Mouse (Mus musculus) naive thymus-derived CD4-positive, alpha-beta T cell, adult 2 months (primary cell): Measurements from ENCODE around the gene Olfr308.
"Not testable (repeated sequence)": the region's sequence is repeated elsewhere in the genome, so short reads cannot be mapped to it uniquely, and the experiment has no call there.

Experiments used
- DNase-seq: peaks from one replicate; pipeline ENCODE4 v3.0.0-alpha.2; 2011; ENCODE audit warnings: low read depth

Gene Olfr308

DNA sequence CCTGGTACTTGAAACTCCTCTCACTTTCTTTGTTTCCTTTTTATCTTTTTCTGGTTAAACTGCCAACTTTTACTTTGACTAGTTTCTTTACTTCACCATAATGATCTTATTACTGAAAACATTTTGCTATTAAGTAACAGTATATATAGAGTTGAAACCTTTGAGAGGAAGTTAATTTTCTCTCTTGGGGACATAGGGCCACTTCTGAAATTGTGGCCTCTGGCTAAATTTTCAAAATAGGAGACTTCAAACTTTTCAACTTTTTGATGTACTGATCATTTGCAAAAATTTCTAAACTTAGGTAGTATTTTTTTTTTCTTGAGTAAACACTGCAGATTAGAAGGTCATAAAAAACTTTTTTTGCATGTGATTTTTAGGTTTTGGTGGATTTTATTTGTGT, at the start of gene Olfr308:
Gene Olfr308 (minus strand): TSS at position 101 of the 400 bp plus-strand sequence.
- no peak for DNase-seq

DNA sequence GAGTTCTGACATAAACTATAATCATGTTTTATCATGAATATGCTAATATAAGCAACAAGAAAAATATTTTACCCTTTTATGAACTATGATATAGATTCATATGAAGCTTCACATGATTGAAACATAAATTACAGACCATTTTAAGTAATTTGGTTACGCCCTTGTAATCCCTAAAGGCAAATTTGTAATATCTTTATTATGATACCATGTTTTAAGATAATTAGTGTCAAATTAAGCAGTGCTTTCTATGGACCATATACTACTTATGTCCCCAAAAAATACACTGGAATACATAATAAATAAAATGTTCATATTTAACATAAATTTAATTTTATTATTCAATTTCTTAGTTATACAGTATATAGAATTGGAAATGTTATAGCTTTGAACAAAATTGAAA, 41.4 kb upstream of the Olfr308 start, which contains the start of gene Olfr305:
Gene Olfr305 (minus strand): TSS at position 101 of the 400 bp plus-strand sequence.
- DNase-seq: no peak

DNA sequence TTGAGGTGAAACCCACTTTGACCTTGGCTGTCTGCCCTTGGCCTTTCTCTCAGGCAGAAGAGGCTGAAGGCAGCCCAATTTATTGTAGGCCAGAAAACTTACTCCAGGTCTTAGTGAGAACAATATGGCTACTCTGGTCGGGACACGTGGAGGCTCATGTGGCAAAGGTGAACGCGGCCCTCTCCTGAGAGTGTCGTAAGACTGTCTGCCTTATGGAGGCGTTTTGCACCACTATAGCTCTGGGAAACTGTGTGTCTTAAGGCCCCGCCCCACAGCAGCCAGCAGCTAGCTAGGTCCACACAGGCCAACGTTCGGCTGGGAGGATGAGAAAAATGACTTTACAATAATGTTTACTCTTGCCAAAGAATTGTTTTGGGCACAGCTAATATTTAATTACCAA, 20.9 kb upstream of the Olfr308 start:
- DNase-seq: not testable (repeated sequence)

DNA sequence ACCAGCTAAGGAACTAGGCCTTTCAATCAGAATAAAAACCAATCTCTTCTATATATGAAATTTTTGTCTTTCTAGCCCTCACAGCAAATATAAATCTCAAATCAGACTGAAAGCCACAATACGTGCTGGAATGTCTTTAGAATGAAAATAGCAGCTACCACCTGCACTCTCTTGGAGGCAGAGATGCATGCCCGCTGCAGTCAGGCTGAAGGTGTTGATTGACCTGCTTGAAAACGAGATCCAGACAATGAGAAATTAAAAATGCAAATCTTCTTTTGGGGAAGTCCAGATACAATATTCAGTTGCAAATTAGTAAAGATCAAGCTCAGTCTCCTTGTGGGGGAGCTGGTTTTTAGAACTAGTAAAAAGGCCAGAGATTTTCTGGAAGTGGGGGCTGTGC, 18.8 kb upstream of the Olfr308 start:
- no peak for DNase-seq

DNA sequence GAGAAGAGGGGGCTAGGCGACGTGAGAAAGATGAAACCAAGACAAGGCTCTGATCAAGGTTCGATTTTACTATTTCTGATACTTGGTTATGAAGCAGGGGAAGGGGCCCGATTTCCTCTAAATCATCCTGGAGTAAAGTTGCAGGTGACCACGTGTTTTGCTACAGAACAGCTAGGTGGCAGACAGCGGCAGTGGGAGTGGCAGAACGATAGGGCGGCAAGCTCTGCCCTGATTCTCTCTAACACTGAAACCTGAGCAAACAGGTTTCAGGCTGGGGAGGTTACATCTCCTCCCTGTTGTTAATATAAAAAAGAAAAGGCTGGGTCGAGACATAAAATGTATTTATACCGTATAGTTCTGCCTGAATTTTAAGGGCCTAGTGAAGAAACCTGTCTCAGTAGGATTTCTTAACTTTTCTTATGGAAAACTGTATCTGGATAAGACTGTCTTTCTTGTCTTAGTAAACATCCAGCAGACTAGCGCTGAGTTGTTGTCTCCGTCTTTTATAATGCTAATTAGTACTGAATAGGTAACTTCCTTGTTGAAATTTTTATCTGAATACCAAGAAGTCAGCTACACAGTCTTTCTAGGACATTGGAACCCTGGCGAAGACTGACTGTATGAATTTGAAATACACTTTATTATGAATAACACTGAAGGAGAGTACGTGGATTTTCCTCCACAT, 17.6 kb upstream of the Olfr308 start:
- DNase-seq: no peak

DNA sequence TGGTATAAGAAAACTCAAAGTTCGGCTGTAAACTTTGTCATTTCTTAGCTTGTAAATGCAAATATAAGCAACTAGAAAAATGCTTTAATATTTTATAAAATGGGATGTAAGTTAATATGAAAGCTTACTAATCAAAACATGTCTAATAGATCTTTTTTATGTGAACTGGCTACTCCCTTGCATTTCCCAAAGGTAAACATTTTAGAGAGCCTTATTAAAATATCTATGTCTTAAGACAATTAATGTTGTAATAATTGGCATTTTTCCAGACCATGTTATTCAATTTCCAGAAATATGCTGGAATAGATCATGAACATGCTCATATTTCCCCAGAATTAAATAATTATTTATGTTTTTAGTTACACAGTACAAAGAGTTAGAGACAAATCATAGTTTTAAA, 12.1 kb upstream of the Olfr308 start, which contains the start of gene Olfr307:
Gene Olfr307 (minus strand): TSS at position 101 of the 400 bp plus-strand sequence.
- DNase-seq: no peak

DNA sequence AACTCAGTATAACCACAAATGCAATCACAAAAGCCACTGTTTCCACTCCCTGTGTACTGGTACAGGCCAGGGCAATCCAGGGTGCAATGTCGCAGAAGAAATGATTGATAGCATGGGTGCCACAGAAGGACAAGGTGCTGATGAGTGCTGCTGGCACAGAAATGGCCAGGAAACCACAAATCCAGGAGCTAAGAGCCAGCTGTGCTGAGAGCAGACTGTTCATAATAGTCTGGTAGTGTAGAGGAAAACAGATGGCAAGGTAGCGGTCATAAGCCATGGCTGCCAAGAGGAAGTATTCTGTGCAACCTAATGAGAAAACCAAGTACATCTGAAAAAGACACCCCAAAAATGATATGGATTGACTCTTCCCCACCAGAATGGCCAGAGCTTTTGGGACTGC, 4.1 kb downstream of the Olfr308 start:
- no peak for DNase-seq

DNA sequence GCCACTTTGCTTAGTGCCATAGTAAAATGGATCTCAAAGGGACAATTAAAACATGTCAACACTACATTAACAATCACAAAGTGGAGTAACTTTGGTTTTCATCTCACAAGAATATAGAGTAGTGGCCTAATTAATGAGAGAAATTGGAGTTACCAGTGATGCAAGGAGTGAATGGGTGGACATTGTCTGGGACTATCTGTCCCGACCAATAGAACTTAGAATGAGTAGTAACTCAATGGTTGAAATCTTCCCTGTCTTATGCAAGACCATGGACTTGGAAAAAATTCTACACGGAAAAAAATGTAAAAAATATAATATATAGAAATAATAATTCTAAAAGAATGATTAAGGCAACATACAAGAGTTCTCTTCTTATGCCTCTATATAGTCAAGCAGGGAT, 11.8 kb downstream of the Olfr308 start, which contains the start of gene Olfr309:
Gene Olfr309 (minus strand): TSS at position 101 of the 400 bp plus-strand sequence.
- DNase-seq: no peak

DNA sequence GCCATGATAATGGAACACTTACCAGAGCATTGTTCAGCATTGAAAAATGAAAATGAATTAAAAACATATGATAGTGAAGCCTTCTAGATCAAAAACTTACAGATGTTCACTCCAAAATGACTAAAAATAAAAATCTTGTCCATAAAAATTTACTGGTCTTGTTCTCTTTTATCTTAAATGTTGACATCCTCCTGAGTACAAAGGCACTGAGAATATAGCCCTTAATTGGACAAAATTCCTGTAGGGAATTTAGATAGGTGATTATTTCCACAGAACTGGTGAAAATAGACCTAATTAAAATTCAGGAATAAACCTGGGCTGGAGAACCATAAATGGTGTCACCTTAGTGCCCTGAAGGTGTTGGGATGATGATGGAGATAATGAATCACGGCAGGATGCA, 48.4 kb downstream of the Olfr308 start, which contains the start of gene Olfr310:
Gene Olfr310 (minus strand): TSS at position 101 of the 400 bp plus-strand sequence.
- DNase-seq: no peak
